24 mouse cellular contexts compared by ENCODE assay signal in genomic region chr17:35157254-35157653, GRCm38 (mm10). TPM values are rescaled to one million over a fixed set of nuclear protein-coding genes. Genes with fewer than 3 reads are reported as not detected.
DNase-seq lines count a peak whose midpoint lies in the region; ATAC-seq and TF ChIP-seq lines count a peak whose summit lies in the region.
"Had no signal": no experiment of that assay in that cellular context is flagged by ENCODE, and none has a peak within 500 bp of the region (broad histone marks: within the 10 kb centered on the region; RNA-seq: fewer than 3 reads in every experiment).

No protein-coding gene starts in this region.

- H3K4me1 ChIP-seq in E14TG2a.4 (replicated peaks; ENCODE audit: low read depth, low read length) = peaks cover 89% of the 10 kb centered on the region

- H3ac ChIP-seq in myocyte (ENCODE audit: control insufficient read depth, insufficient read length) = no peak overlapping the region

- H3K4me2 ChIP-seq in myocyte (ENCODE audit: low read depth) = no peak overlapping the region
- H3K4me2 ChIP-seq: embryonic facial prominence, embryonic 12.5 days; forebrain, embryonic 12.5 days had no signal

- H3K27me3 ChIP-seq in E14TG2a.4 (ENCODE audit: insufficient read depth, low read length) (no peaks in the 10 kb centered on the region), myocyte (ENCODE audit: control insufficient read depth, insufficient read depth, insufficient read length) (no peaks in the 10 kb centered on the region)
- H3K27me3 ChIP-seq: embryonic facial prominence, embryonic 12.5 days; forebrain, embryonic 12.5 days; Patski had no signal

- peaks cover 41% of the 10 kb centered on the region for H3K79me2 ChIP-seq in myocyte (ENCODE audit: control insufficient read depth, insufficient read depth)

- TF ChIP-seq CTCF in E14TG2a.4 (conservative IDR thresholded peaks at IDR 0.05; ENCODE audit: low read length) = no peak

- H3K9me3 ChIP-seq in E14TG2a.4 (ENCODE audit: low read length) = no peaks in the 10 kb centered on the region
- H3K9me3 ChIP-seq: embryonic facial prominence, embryonic 10.5 days; embryonic facial prominence, embryonic 12.5 days; forebrain, embryonic 10.5 days; forebrain, embryonic 12.5 days; G1E had no signal

- no peak for ATAC-seq in erythroblast, adult 5-6 weeks (replicated peaks; ENCODE audit: low FRiP score, poor library complexity, severe bottlenecking)
- ATAC-seq: activated CD4-positive, CD25-positive, alpha-beta regulatory T cell, adult 4 months; forebrain, embryonic 14.5 days; forebrain, embryonic 16.5 days; Patski had no signal

- H3K36me3 ChIP-seq in E14TG2a.4 (ENCODE audit: insufficient read depth, low read length) = peaks cover 100% of the 10 kb centered on the region
- H3K36me3 ChIP-seq in myocyte (ENCODE audit: control insufficient read depth, insufficient read depth) = peaks cover 53% of the 10 kb centered on the region

- H3K4me3 ChIP-seq in E14TG2a.4 (replicated peaks; ENCODE audit: low read length) (peak overlapping the region; percentile 26; the same call in 1 of the 2 replicates), myocyte (no peak overlapping the region)
- H3K4me3 ChIP-seq: embryonic facial prominence, embryonic 10.5 days; embryonic facial prominence, embryonic 12.5 days; erythroblast, embryonic 14.5 days; forebrain, embryonic 10.5 days; forebrain, embryonic 12.5 days had no signal

- peak; percentile 91 for DNase-seq in heart, adult 11 months
- DNase-seq in heart, adult 18-20 months = no peak
- DNase-seq: adrenal gland, adult 8-10 months; adrenal gland, postnatal 14 days; adrenal gland, postnatal 36 days; cerebellum, adult 18-20 months; cerebellum, postnatal 10 days; cerebellum, postnatal 25 days had no signal

- no peak for TF ChIP-seq POLR2A in myocyte (IDR thresholded peaks at IDR 0.05; ENCODE audit: insufficient read length, low read depth)

TF ChIP-seq in myocyte, 11 proteins besides CTCF, POLR2A, EP300 and RAD21:
- TF ChIP-seq MYOG (IDR thresholded peaks at IDR 0.05; ENCODE audit: control insufficient read depth in 1 of 3, insufficient read depth in 1 of 3, insufficient read length in 2 of 3, low read depth in 2 of 3) = no peak
- TF ChIP-seq POLR2AphosphoS2 (IDR thresholded peaks at IDR 0.05; ENCODE audit: insufficient read length, low read depth) = peak; percentile 24

RNA-seq across cellular contexts. Expression of gene Prrc2a, which starts 7.4 kb away (rescaled TPM):
- total RNA-seq in heart, adult 18-20 months (2021) = 100 to 1,000 TPM; 125 to 144 TPM
- polyA plus RNA-seq in myocyte (2012; fragmentation: generic; extraction: Trizol) = 153 TPM
- 70.2 and 111 TPM in 2 replicates for total RNA-seq in erythroblast, adult 5-6 weeks (2015; ENCODE audit: low replicate concordance)
- 15.1 and 22.6 TPM in 2 replicates for total RNA-seq in erythroblast, adult 5-6 weeks (2017; ENCODE audit: low replicate concordance)

RNA-seq across cellular contexts. Expression of gene Aif1, which starts 18.6 kb away (rescaled TPM):
- 1 to 10 TPM; 3.7 to 4.8 TPM for total RNA-seq in heart, adult 18-20 months (2021)
- polyA plus RNA-seq in myocyte (2012; fragmentation: generic; extraction: Trizol) = not detected
- total RNA-seq in erythroblast, adult 5-6 weeks (2015; ENCODE audit: low replicate concordance) = 14.4 and 19.8 TPM in 2 replicates
- 8.7 and 15.8 TPM in 2 replicates for total RNA-seq in erythroblast, adult 5-6 weeks (2017; ENCODE audit: low replicate concordance)
- polyA plus RNA-seq: C2C12; erythroblast, embryonic 14.5 days had no signal

RNA-seq across cellular contexts. Expression of gene Bag6, which starts 22.3 kb away (rescaled TPM):
- 100 to 1,000 TPM; 242 to 244 TPM for total RNA-seq in heart, adult 18-20 months (2021)
- 271 TPM for polyA plus RNA-seq in myocyte (2012; fragmentation: generic; extraction: Trizol)
- 23.8 and 47.9 TPM in 2 replicates for total RNA-seq in erythroblast, adult 5-6 weeks (2015; ENCODE audit: low replicate concordance)
- total RNA-seq in erythroblast, adult 5-6 weeks (2017; ENCODE audit: low replicate concordance) = 48.1 and 71.4 TPM in 2 replicates

RNA-seq across cellular contexts. Expression of gene Apom, which starts 25.4 kb away (rescaled TPM):
- not detected for total RNA-seq in heart, adult 18-20 months (2021)
- 0.18 TPM for polyA plus RNA-seq in myocyte (2012; fragmentation: generic; extraction: Trizol)
- not detected in 2 replicates for total RNA-seq in erythroblast, adult 5-6 weeks (2015; ENCODE audit: low replicate concordance)
- 0.94 TPM in 1 of 2 replicates, not detected in the other for total RNA-seq in erythroblast, adult 5-6 weeks (2017; ENCODE audit: low replicate concordance)
- total RNA-seq: adrenal gland, adult 18-20 months; adrenal gland, postnatal 36 days had no signal
- polyA plus RNA-seq: activated CD4-positive, CD25-positive, alpha-beta regulatory T cell, adult 4 months; embryonic facial prominence, embryonic 14.5 days had no signal

RNA-seq across cellular contexts. Expression of gene Lst1, which starts 31.0 kb away (rescaled TPM):
- 1 to 10 TPM; 2.0 to 3.3 TPM for total RNA-seq in heart, adult 18-20 months (2021)
- polyA plus RNA-seq in myocyte (2012; fragmentation: generic; extraction: Trizol) = 4.3 TPM
- 55.5 and 77.7 TPM in 2 replicates for total RNA-seq in erythroblast, adult 5-6 weeks (2015; ENCODE audit: low replicate concordance)
- 32.2 and 57.3 TPM in 2 replicates for total RNA-seq in erythroblast, adult 5-6 weeks (2017; ENCODE audit: low replicate concordance)
- polyA plus RNA-seq: erythroblast, embryonic 14.5 days; Patski had no signal
